Mouse (Mus musculus) ES-CJ7 (cell line): ENCODE results near the gene Aqp6.

ENCODE experiments used
- DNase-seq: peaks from one replicate; pipeline ENCODE4 v3.0.0; 2011; ENCODE audit warnings: low read depth, low spot score

Gene Aqp6

GRCm38 (mm10) chr15:99600986-99601822, at the start of gene Aqp6:
TSS of gene Aqp6 (plus strand) at chr15:99601400.
- no peak for DNase-seq

GRCm38 (mm10) chr15:99553767-99554166, 47.4 kb upstream of the Aqp6 start:
- DNase-seq = no peak

- no peak for DNase-seq
These were observed 42.3 kb upstream of the Aqp6 start for GRCm38 (mm10) chr15:99558947-99559346.

GRCm38 (mm10) chr15:99560246-99560645, 41.0 kb upstream of the Aqp6 start:
- no peak for DNase-seq

- no peak for DNase-seq
These were observed 33.8 kb upstream of the Aqp6 start for GRCm38 (mm10) chr15:99567371-99567770.

GRCm38 (mm10) chr15:99568682-99569081, 32.5 kb upstream of the Aqp6 start:
- peak; percentile 59 for DNase-seq

DNA sequence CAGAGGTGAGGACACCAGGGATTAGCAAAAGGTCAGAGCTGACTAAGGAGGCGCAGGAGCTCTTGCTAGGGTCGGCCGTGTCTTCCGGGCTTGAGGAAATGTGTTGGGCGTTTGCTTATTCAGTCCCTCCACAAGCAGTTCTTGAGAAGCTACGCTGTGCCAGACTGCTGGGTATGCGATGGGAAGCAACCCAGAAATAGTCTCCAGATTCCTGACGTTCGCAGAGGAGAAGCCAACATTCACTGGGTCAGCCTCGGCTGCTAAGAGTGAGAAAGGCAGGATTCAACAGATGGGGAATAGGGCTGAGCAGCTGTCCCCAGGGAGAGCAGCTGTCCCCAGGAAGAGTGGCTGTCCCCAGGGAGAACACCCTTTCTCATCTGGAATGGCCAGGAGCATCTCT, 32.1 kb upstream of the Aqp6 start:
- DNase-seq = peak; percentile 38

DNA sequence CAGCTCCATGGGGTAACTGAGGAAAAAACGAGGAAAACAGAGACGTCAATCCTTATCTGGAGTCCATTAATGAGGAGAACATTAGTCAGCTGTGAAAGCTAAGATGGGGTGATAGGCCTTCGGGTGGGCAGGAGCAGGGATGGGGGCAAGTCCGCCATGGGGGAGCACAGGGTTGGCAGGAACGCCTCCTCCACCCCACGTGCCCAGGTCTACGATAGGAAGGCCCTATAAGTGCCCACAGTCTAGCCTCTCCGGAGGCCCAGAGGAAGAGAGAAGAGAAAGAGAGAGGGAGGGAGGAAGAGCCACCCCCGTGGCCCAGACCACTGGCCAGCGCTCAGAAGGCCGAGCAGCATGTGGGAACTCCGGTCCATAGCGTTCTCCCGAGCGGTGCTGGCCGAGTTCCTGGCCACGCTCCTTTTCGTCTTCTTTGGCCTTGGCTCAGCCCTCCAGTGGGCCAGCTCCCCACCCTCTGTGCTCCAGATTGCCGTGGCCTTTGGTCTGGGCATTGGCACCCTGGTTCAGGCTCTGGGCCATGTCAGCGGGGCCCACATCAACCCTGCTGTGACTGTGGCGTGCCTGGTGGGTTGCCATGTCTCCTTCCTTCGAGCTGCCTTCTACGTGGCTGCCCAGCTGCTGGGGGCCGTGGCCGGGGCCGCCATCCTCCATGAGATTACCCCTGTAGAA, 22.3 kb upstream of the Aqp6 start, which contains the start of gene Aqp2:
Gene Aqp2 (plus strand): TSS at position 254 of the 684 bp plus-strand sequence.
- no peak for DNase-seq

- peak; percentile 30 for DNase-seq
These were observed 17.5 kb upstream of the Aqp6 start for GRCm38 (mm10) chr15:99583463-99584344.

- peak; percentile 84 for DNase-seq
These were observed 16.6 kb upstream of the Aqp6 start for GRCm38 (mm10) chr15:99584407-99585202.

DNA sequence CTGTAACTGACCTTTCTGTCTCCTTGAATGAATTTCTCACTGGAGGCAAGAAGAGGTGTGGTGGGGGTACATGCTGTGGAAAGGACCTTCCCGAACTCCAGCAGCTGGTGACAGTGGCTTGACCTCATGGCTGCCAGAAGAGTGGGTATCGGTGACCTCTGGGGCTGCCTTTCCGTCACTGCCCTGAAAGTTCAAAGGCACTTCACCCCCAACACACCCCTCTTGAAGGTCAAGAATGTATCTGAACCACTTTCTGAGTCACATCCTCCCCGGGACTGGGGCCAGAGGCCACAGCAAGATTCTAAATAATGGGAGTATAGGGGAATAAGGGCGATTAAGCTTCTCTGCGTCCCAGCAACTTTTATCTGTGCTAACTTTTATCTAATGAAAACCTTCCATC, 15.5 kb upstream of the Aqp6 start:
- DNase-seq = no peak

- DNase-seq = no peak
These were observed 14.7 kb upstream of the Aqp6 start for GRCm38 (mm10) chr15:99586525-99586924.

- DNase-seq = no peak
These were observed 12.0 kb upstream of the Aqp6 start for GRCm38 (mm10) chr15:99589237-99589636.

DNA sequence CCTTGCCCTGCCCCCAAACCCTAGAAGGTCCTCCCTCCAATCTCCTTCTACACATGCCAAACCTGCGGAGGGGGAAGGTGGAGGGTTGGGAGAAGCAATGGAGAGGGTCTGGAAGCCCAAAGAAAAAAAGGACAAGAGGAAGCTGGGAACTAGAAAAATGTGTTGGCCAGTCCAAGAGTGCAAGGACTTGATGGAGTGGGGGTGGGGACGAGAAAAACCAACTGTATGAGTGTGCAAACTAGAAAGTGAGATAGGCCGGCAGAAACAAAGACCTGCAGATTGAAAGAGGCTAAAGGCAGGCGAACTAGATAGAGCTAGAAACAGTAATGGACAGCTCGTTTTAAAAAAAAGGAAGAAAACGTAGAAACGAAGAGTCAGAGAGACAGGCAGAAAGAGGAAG, 11.5 kb upstream of the Aqp6 start:
- no peak for DNase-seq

GRCm38 (mm10) chr15:99590429-99591084, 10.6 kb upstream of the Aqp6 start, which contains the start of gene Aqp5:
TSS of gene Aqp5 (plus strand) at chr15:99590782.
- DNase-seq = peak; percentile 42

- no peak for DNase-seq
These were observed 9.0 kb upstream of the Aqp6 start for GRCm38 (mm10) chr15:99592177-99592576.

DNA sequence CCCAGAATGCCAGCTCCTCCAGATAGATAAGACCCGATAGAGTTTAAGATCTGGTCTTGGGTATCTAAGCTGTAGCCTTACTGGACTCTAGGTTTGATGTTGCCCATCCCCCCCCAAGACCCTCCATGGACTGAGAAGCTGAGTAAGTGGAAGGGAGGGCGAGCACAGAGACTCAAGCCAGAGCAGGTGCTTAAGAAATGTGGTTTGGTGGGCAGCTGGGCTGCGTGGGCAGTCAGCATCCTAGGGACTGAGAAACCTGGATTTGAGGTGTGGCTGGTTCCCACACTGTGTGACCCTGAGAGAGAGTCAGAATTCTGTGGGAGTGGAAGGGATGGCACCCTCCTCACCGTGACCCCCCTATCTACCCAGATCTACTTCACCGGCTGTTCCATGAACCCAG, 8.3 kb upstream of the Aqp6 start:
- no peak for DNase-seq

- no peak for DNase-seq
These were observed 6.2 kb upstream of the Aqp6 start for GRCm38 (mm10) chr15:99594951-99595350.

DNA sequence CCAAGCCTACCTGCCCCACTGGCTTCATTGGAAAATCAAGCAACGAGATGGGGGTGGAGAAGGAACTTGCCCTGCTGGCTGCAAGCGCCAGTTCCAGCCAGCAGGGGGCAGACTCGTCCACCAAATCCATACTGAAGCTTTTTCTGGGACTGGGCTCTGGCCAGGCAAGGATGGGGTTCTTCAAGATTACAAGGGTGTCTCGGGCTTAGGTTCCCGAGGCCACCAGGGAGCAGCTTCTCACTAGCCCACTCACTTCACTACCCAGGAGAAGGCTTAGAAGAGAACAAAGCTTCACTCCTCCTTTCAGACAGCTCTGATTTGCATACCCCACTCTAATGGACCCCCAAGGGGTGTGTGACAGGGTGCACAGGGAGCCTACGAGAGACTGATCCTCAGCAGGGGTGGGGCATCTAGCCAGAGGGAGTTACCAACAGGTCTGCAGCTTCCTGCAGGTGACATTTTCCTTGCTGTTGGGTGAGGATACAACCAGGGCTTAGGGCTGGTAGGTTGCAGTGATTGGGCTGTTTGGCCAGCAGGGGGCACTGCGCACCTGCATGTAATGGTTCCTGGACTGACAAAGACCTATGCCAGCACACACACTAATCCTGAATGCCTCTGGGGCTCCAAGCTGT, 5.0 kb upstream of the Aqp6 start:
- peak; percentile 93 for DNase-seq

- DNase-seq = no peak
These were observed 4.4 kb upstream of the Aqp6 start for GRCm38 (mm10) chr15:99596841-99597240.
